Mouse (Mus musculus) liver, embryonic 15.5 days (tissue): ENCODE data around the gene Thbs1. TPM values are rescaled to one million over a fixed set of nuclear protein-coding genes. Genes with fewer than 3 reads are reported as not detected.

Experiments used
- ATAC-seq: fragments of 200-750 bp; cut with Nextera tagmentation; 2 replicates; pipeline ENCODE4 v1.8.0; 2017; ENCODE audit warnings: moderate number of reproducible peaks, mild to moderate bottlenecking, moderate library complexity; ENCODE audit not compliant: insufficient read depth
- H3K27ac ChIP-seq: fragments of 300-500 bp; sonication (generic); replicated peaks from 2 replicates; pipeline ENCODE4 v1.5.1; 2015; ENCODE audit warnings: mild to moderate bottlenecking, inconsistent platforms
- H3K27me3 ChIP-seq: fragments of 300-500 bp; sonication (generic); 2 replicates; pipeline ENCODE4 v1.6.1; 2015; ENCODE audit warnings: mild to moderate bottlenecking, inconsistent platforms
- H3K36me3 ChIP-seq: fragments of 300-500 bp; sonication (generic); replicated peaks from 2 replicates; pipeline ENCODE4 v1.6.1; 2015; ENCODE audit warnings: moderate library complexity, mild to moderate bottlenecking, inconsistent platforms
- H3K4me1 ChIP-seq: fragments of 300-500 bp; sonication (generic); replicated peaks from 2 replicates; pipeline ENCODE4 v1.6.1; 2015; ENCODE audit warnings: inconsistent platforms
- H3K4me2 ChIP-seq: fragments of 300-500 bp; sonication (generic); 2 replicates; pipeline ENCODE4 v1.6.1; 2015; ENCODE audit warnings: moderate library complexity, mild to moderate bottlenecking, inconsistent platforms
- H3K4me3 ChIP-seq: fragments of 300-500 bp; sonication (generic); replicated peaks from 2 replicates; pipeline ENCODE4 v1.5.1; 2015; ENCODE audit warnings: mild to moderate bottlenecking, inconsistent platforms
- H3K9ac ChIP-seq: fragments of 300-500 bp; sonication (generic); 2 replicates; pipeline ENCODE4 v1.6.1; 2015; ENCODE audit warnings: moderate library complexity, mild to moderate bottlenecking, inconsistent platforms
- H3K9me3 ChIP-seq: fragments of 300-500 bp; sonication (generic); replicated peaks from 2 replicates; pipeline ENCODE4 v1.6.1; 2016; ENCODE audit warnings: inconsistent platforms
- WGBS: fragments of 180-500 bp; shearing (Covaris S2); methylation state at CpG from one replicate; pipeline ENCODE4 v1.1.7; 2015; ENCODE audit warnings: mixed read lengths; ENCODE audit not compliant: insufficient replicate concordance; 5-methylcytosine and 5-hydroxymethylcytosine counted together
- polyA plus RNA-seq: library from polyadenylated mRNA; unstranded; fragments of >200 nt; fragmentation: Nextera tagmentation; extraction: Ambion mirVana; gene quantifications from 2 replicates; pipeline ENCODE4 v1.2.1, GENCODE M21; 2015

Thbs1 gene
- polyA plus RNA-seq, 1 experiment from 2014 or later = 26.0 TPM

GRCm38 (mm10) chr2:118149855-118150563 lies 38.3 kb downstream of the Thbs1 start:
- Histone ChIP-seq H3K4me2 (no peak overlapping the region), H3K36me3 (no peaks in the 10 kb centered on the region), H3K4me1 (no peaks in the 10 kb centered on the region), H3K27me3 (no peaks in the 10 kb centered on the region), H3K27ac (no peak overlapping the region), H3K9me3 (no peaks in the 10 kb centered on the region), H3K4me3 (no peak overlapping the region), H3K9ac (no peak overlapping the region)
- ATAC-seq = no peak
- 66% methylated on average over 12 of the region's 12 CpGs for WGBS

GRCm38 (mm10) chr2:118158095-118158494 lies 46.4 kb downstream of the Thbs1 start:
- 64% methylated on average over 3 of the region's 3 CpGs for WGBS
- Histone ChIP-seq H3K36me3 (no peaks in the 10 kb centered on the region), H3K27me3 (no peaks in the 10 kb centered on the region), H3K4me3 (no peak overlapping the region), H3K4me2 (no peak overlapping the region), H3K27ac (no peak overlapping the region), H3K9ac (no peak overlapping the region), H3K4me1 (no peaks in the 10 kb centered on the region), H3K9me3 (no peaks in the 10 kb centered on the region)
- ATAC-seq = no peak

GRCm38 (mm10) chr2:118159126-118159525 lies 47.5 kb downstream of the Thbs1 start:
- Histone ChIP-seq H3K4me3 (no peak overlapping the region), H3K4me1 (no peaks in the 10 kb centered on the region), H3K27ac (no peak overlapping the region), H3K27me3 (no peaks in the 10 kb centered on the region), H3K36me3 (no peaks in the 10 kb centered on the region), H3K9ac (no peak overlapping the region), H3K9me3 (no peaks in the 10 kb centered on the region), H3K4me2 (no peak overlapping the region)
- no peak for ATAC-seq
- 67% methylated on average over 6 of the region's 6 CpGs for WGBS

- Histone ChIP-seq H3K9me3 (no peaks in the 10 kb centered on the region), H3K27ac (no peak overlapping the region), H3K36me3 (no peaks in the 10 kb centered on the region), H3K4me3 (no peak overlapping the region), H3K9ac (no peak overlapping the region), H3K4me2 (no peak overlapping the region), H3K27me3 (no peaks in the 10 kb centered on the region), H3K4me1 (no peaks in the 10 kb centered on the region)
- ATAC-seq = no peak
- 51% methylated on average over 6 of the region's 6 CpGs for WGBS
These were observed 48.9 kb downstream of the Thbs1 start for GRCm38 (mm10) chr2:118160547-118160946.

- ATAC-seq = no peak
- Histone ChIP-seq H3K9ac (no peak overlapping the region), H3K4me1 (no peaks in the 10 kb centered on the region), H3K9me3 (no peaks in the 10 kb centered on the region), H3K36me3 (no peaks in the 10 kb centered on the region), H3K27ac (no peak overlapping the region), H3K27me3 (no peaks in the 10 kb centered on the region), H3K4me2 (no peak overlapping the region), H3K4me3 (no peak overlapping the region)
- 78% methylated on average over 2 of the region's 2 CpGs for WGBS
These were observed 49.3 kb downstream of the Thbs1 start for GRCm38 (mm10) chr2:118160991-118161390.

- Histone ChIP-seq H3K9me3 (no peaks in the 10 kb centered on the region), H3K36me3 (no peaks in the 10 kb centered on the region), H3K27ac (no peak overlapping the region), H3K9ac (no peak overlapping the region), H3K4me1 (no peaks in the 10 kb centered on the region), H3K4me3 (no peak overlapping the region), H3K27me3 (no peaks in the 10 kb centered on the region), H3K4me2 (no peak overlapping the region)
- WGBS = 52% methylated on average over 5 of the region's 5 CpGs
- ATAC-seq = no peak
These were observed 50.8 kb downstream of the Thbs1 start for GRCm38 (mm10) chr2:118162486-118162885.

- H3K27ac ChIP-seq = no peak overlapping the region
- no peaks in the 10 kb centered on the region for H3K36me3 ChIP-seq
- no peaks in the 10 kb centered on the region for H3K9me3 ChIP-seq
- no peak for ATAC-seq
- H3K9ac ChIP-seq = no peak overlapping the region
- H3K27me3 ChIP-seq = no peaks in the 10 kb centered on the region
- no peak overlapping the region for H3K4me3 ChIP-seq
- H3K4me1 ChIP-seq = no peaks in the 10 kb centered on the region
- WGBS = 67% methylated on average over 6 of the region's 6 CpGs
- H3K4me2 ChIP-seq = no peak overlapping the region
These were observed 52.5 kb downstream of the Thbs1 start for GRCm38 (mm10) chr2:118164137-118164536.

GRCm38 (mm10) chr2:118165691-118166090 lies 54.0 kb downstream of the Thbs1 start:
- no peaks in the 10 kb centered on the region for H3K4me1 ChIP-seq
- H3K4me3 ChIP-seq = no peak overlapping the region
- no peak overlapping the region for H3K9ac ChIP-seq
- ATAC-seq = no peak
- WGBS = 53% methylated on average over 2 of the region's 2 CpGs
- H3K36me3 ChIP-seq = no peaks in the 10 kb centered on the region
- H3K27me3 ChIP-seq = no peaks in the 10 kb centered on the region
- H3K9me3 ChIP-seq = no peaks in the 10 kb centered on the region
- no peak overlapping the region for H3K27ac ChIP-seq
- no peak overlapping the region for H3K4me2 ChIP-seq

- no peak overlapping the region for H3K27ac ChIP-seq
- H3K9ac ChIP-seq = no peak overlapping the region
- no peak for ATAC-seq
- no peak overlapping the region for H3K4me3 ChIP-seq
- 52% methylated on average over 4 of the region's 4 CpGs for WGBS
- H3K4me1 ChIP-seq = no peaks in the 10 kb centered on the region
- no peaks in the 10 kb centered on the region for H3K27me3 ChIP-seq
- H3K4me2 ChIP-seq = no peak overlapping the region
- H3K36me3 ChIP-seq = no peaks in the 10 kb centered on the region
- no peaks in the 10 kb centered on the region for H3K9me3 ChIP-seq
These were observed 56.1 kb downstream of the Thbs1 start for GRCm38 (mm10) chr2:118167731-118168130.

GRCm38 (mm10) chr2:118168225-118168624 lies 56.5 kb downstream of the Thbs1 start:
- no peak overlapping the region for H3K9ac ChIP-seq
- H3K27me3 ChIP-seq = no peaks in the 10 kb centered on the region
- H3K4me3 ChIP-seq = no peak overlapping the region
- ATAC-seq = no peak
- H3K4me2 ChIP-seq = no peak overlapping the region
- no peaks in the 10 kb centered on the region for H3K9me3 ChIP-seq
- no peak overlapping the region for H3K27ac ChIP-seq
- H3K4me1 ChIP-seq = no peaks in the 10 kb centered on the region
- H3K36me3 ChIP-seq = no peaks in the 10 kb centered on the region
- 41% methylated on average over 1 of the region's 1 CpGs for WGBS

- no peak for ATAC-seq
- no peaks in the 10 kb centered on the region for H3K9me3 ChIP-seq
- WGBS = 74% methylated on average over 10 of the region's 10 CpGs
- no peak overlapping the region for H3K4me2 ChIP-seq
- H3K4me1 ChIP-seq = no peaks in the 10 kb centered on the region
- H3K9ac ChIP-seq = no peak overlapping the region
- H3K27me3 ChIP-seq = no peaks in the 10 kb centered on the region
- no peak overlapping the region for H3K4me3 ChIP-seq
- no peaks in the 10 kb centered on the region for H3K36me3 ChIP-seq
- no peak overlapping the region for H3K27ac ChIP-seq
These were observed 63.1 kb downstream of the Thbs1 start for GRCm38 (mm10) chr2:118174558-118175383.
